Mouse (Mus musculus) midbrain, embryonic 12.5 days (tissue): ENCODE measurements around the gene Gm20388. TPM values are rescaled to one million over a fixed set of nuclear protein-coding genes. Genes with fewer than 3 reads are reported as not detected.
"Not testable (repeated sequence)": the region's sequence is repeated elsewhere in the genome, so short reads cannot be mapped to it uniquely, and the experiment has no call there.

Source experiments
- ATAC-seq: fragments of 200-750 bp; cut with Nextera tagmentation; 2 replicates; pipeline ENCODE4 v1.8.0; 2017; ENCODE audit warnings: low read depth, moderate TSS enrichment, moderate library complexity; ENCODE audit not compliant: low FRiP score
- H3K27ac ChIP-seq: fragments of 300-500 bp; sonication (generic); replicated peaks from 2 replicates; pipeline ENCODE4 v1.5.1; 2016; ENCODE audit warnings: mild to moderate bottlenecking
- H3K27me3 ChIP-seq: fragments of 300-500 bp; sonication (generic); 2 replicates; pipeline ENCODE4 v1.6.1; 2016; ENCODE audit warnings: mild to moderate bottlenecking
- H3K36me3 ChIP-seq: fragments of 300-500 bp; sonication (generic); 2 replicates; pipeline ENCODE4 v1.6.1; 2016
- H3K4me1 ChIP-seq: fragments of 300-500 bp; sonication (generic); 2 replicates; pipeline ENCODE4 v1.6.1; 2016
- H3K4me2 ChIP-seq: fragments of 300-500 bp; sonication (generic); replicated peaks from 2 replicates; pipeline ENCODE4 v1.6.1; 2016; ENCODE audit warnings: mild to moderate bottlenecking, moderate library complexity
- H3K4me3 ChIP-seq: fragments of 300-500 bp; sonication (generic); 2 replicates; pipeline ENCODE4 v1.5.1; 2016; ENCODE audit warnings: mild to moderate bottlenecking
- H3K9ac ChIP-seq: fragments of 300-500 bp; sonication (generic); replicated peaks from 2 replicates; pipeline ENCODE4 v1.6.1; 2016; ENCODE audit warnings: mild to moderate bottlenecking, moderate library complexity
- H3K9me3 ChIP-seq: fragments of 300-500 bp; sonication (generic); 2 replicates; pipeline ENCODE4 v1.6.1; 2016; ENCODE audit warnings: mild to moderate bottlenecking
- WGBS: fragments of 180-500 bp; shearing (Covaris S2); methylation state at CpG from one replicate; pipeline ENCODE4 v1.1.7; 2016; 5-methylcytosine and 5-hydroxymethylcytosine counted together
- polyA plus RNA-seq: library from polyadenylated mRNA; unstranded; fragments of >200 nt; fragmentation: Nextera tagmentation; extraction: Ambion mirVana; gene quantifications from 2 replicates; pipeline ENCODE4 v1.2.1, GENCODE M21; 2016

Gene Gm20388
- polyA plus RNA-seq, 1 experiment from 2014 or later = not detected

DNA sequence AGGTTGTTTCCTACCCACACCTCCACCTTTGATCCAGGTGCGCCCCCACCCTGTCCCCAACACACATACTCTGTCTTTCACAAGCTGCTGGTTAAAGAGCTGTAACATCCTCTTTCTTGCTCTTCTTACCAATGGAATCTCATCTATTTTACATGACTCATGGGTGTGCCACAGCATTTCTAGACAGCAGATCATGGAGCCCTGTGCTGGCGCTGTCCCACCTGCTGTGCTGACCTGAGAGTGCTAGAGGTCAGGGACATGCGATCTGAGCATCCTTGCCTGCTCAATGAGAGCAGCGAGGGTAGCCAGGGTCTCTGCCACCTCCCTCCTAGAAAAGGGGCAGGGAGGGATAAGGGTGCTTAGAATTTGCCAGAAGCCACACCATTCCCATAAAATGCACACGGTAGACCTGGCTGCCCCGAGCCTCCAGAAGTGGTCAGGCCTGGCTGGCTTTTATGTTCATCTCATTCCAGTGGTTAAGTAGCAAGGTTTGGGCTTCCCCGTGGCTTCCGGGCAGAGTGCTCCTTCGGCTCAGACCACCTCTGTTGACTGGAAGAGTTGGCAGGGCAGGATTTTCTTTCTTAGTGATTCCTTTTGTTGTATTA lies 3594.1 kb downstream of the Gm20388 start:
- Histone ChIP-seq H3K27me3 (no peaks in the 10 kb centered on the region), H3K27ac (no peak overlapping the region), H3K4me2 (no peak overlapping the region), H3K36me3 (peaks cover 100% of the 10 kb centered on the region), H3K4me1 (no peaks in the 10 kb centered on the region), H3K4me3 (no peak overlapping the region), H3K9ac (no peak overlapping the region), H3K9me3 (0 out of 2 replicates have a peak, but pooled peaks cover 4% of the 10 kb centered on the region)
- 89% methylated on average over 9 of the region's 9 CpGs for WGBS
- no peak for ATAC-seq

DNA sequence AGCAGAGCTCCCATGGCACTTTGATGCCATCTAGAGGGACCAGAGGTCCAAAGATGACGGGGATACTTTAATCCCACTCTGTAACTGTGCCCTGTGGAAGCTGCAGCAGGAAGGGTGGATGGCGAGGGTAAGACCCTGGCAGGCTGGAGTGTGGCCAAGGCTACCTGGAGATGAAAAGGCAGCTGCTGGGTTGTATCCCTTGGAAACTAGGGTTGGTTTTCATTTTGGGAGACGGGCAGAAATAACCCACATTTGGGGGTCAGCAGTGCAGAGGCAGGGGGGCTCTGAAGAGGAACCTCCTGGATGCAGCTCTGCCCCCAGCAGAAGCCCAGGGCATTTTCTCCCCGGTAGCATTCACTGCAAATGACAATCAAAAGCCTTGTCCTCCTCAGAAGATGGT lies 3594.6 kb downstream of the Gm20388 start:
- Histone ChIP-seq H3K9me3 (0 out of 2 replicates have a peak, but pooled peaks cover 4% of the 10 kb centered on the region), H3K9ac (no peak overlapping the region), H3K27me3 (no peaks in the 10 kb centered on the region), H3K27ac (no peak overlapping the region), H3K4me2 (no peak overlapping the region), H3K4me3 (no peak overlapping the region), H3K36me3 (peaks cover 99% of the 10 kb centered on the region), H3K4me1 (no peaks in the 10 kb centered on the region)
- ATAC-seq = no peak
- WGBS = 84% methylated on average over 4 of the region's 4 CpGs

GRCm38 (mm10) chr8:123505695-123506094 lies 3595.1 kb downstream of the Gm20388 start:
- no peak overlapping the region for H3K4me3 ChIP-seq
- H3K4me1 ChIP-seq = no peaks in the 10 kb centered on the region
- H3K27me3 ChIP-seq = no peaks in the 10 kb centered on the region
- no peak overlapping the region for H3K27ac ChIP-seq
- H3K4me2 ChIP-seq = no peak overlapping the region
- ATAC-seq = no peak
- H3K9me3 ChIP-seq = 0 out of 2 replicates have a peak, but pooled peaks cover 4% of the 10 kb centered on the region
- H3K36me3 ChIP-seq = peaks cover 99% of the 10 kb centered on the region
- WGBS = 88% methylated on average over 9 of the region's 9 CpGs
- no peak overlapping the region for H3K9ac ChIP-seq

- Histone ChIP-seq H3K4me3 (no peak overlapping the region), H3K9me3 (0 out of 2 replicates have a peak, but pooled peaks cover 4% of the 10 kb centered on the region), H3K4me1 (no peaks in the 10 kb centered on the region), H3K4me2 (no peak overlapping the region), H3K36me3 (peaks cover 86% of the 10 kb centered on the region), H3K27me3 (no peaks in the 10 kb centered on the region), H3K9ac (no peak overlapping the region), H3K27ac (no peak overlapping the region)
- no peak for ATAC-seq
- WGBS = 97% methylated on average over 5 of the region's 5 CpGs
Observed at GRCm38 (mm10) chr8:123507153-123507552, 3596.5 kb downstream of the Gm20388 start.

GRCm38 (mm10) chr8:123510819-123511218 lies 3600.2 kb downstream of the Gm20388 start:
- ATAC-seq = no peak
- Histone ChIP-seq H3K4me2 (no peak overlapping the region), H3K9ac (no peak overlapping the region), H3K36me3 (peaks cover 49% of the 10 kb centered on the region), H3K27ac (no peak overlapping the region), H3K27me3 (peaks cover 13% of the 10 kb centered on the region; the same call in 1 of the 2 replicates), H3K4me3 (no peak overlapping the region), H3K9me3 (no peaks in the 10 kb centered on the region), H3K4me1 (peaks cover 22% of the 10 kb centered on the region)
- 83% methylated on average over 5 of the region's 5 CpGs for WGBS

DNA sequence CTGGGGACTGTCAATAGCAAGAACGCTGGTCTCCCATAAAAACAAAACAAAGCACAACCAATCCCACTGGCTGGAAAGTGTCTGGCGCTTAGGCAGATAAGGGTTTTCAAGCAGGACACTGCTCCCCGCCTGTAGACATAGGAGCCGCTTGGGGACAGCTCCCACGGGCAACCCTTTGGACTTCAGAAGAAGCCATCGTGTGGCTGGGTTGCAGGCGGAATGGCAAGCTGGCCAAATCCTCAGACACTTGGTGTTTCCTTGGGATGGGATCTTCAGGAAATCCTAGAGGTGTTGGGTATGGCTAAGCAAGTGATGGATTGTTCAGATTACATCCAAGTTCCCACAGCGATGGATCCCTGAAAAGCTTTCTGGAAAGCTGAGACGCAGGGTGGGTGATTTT lies 3603.5 kb downstream of the Gm20388 start:
- Histone ChIP-seq H3K4me3 (peak overlapping the region; percentile 76), H3K9ac (peak overlapping the region; percentile 88), H3K27ac (peak overlapping the region; percentile 94), H3K36me3 (peaks cover 16% of the 10 kb centered on the region), H3K4me2 (peak overlapping the region; percentile 76), H3K27me3 (peaks cover 24% of the 10 kb centered on the region), H3K9me3 (no peaks in the 10 kb centered on the region), H3K4me1 (peaks cover 30% of the 10 kb centered on the region)
- no peak for ATAC-seq
- WGBS = 4% methylated on average over 9 of the region's 9 CpGs

- peak; percentile 83 for ATAC-seq
- peaks cover 24% of the 10 kb centered on the region for H3K27me3 ChIP-seq
- WGBS = under 1% methylated on average over 61 of the region's 63 CpGs
Observed at GRCm38 (mm10) chr8:123514781-123515539, 3604.3 kb downstream of the Gm20388 start, which contains the start of gene Dbndd1. Gene Dbndd1 (minus strand): TSS chr8:123515463.

GRCm38 (mm10) chr8:123515540-123515897 lies 3604.9 kb downstream of the Gm20388 start:
- Histone ChIP-seq H3K27ac (peak overlapping the region; percentile 94), H3K4me3 (peak overlapping the region; percentile 76), H3K27me3 (peaks cover 24% of the 10 kb centered on the region), H3K4me2 (peak overlapping the region; percentile 76), H3K9ac (peak overlapping the region; percentile 88), H3K36me3 (peaks cover 6% of the 10 kb centered on the region), H3K9me3 (no peaks in the 10 kb centered on the region), H3K4me1 (peaks cover 37% of the 10 kb centered on the region)
- ATAC-seq = no peak
- under 1% methylated on average over 10 of the region's 11 CpGs for WGBS

More at GRCm38 (mm10) chr8:123514781-123515539, 3604.3 kb downstream of the Gm20388 start, which contains the start of gene Dbndd1:
- Histone ChIP-seq H3K36me3 (peaks cover 8% of the 10 kb centered on the region), H3K4me3 (peak within 1 kb of the TSS; percentile 76), H3K4me2 (peak within 1 kb of the TSS; percentile 76), H3K4me1 (peaks cover 37% of the 10 kb centered on the region), H3K9me3 (no peaks in the 10 kb centered on the region), H3K9ac (peak within 1 kb of the TSS; percentile 88), H3K27ac (peak within 1 kb of the TSS; percentile 94)

DNA sequence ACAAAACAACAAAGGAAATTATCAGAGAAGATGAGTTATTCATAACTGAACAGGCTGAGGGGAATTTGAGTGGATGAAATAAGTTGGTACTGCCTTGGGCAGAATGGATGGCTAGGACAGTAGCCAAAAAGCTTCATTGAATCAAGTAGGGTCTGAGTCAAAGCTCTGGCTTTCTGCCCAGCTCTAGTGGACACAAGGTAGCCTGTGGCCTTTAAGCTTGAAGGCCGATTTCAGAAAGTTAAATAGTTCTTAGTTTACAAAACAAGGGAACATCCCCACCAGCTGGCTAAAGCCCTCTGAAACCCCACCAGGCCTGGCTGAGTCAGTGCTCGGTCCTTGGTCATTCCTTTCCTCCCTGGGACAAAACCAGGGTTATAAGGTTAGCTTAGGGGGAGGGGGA lies 3606.0 kb downstream of the Gm20388 start:
- no peak for ATAC-seq
- H3K4me1 ChIP-seq = peaks cover 37% of the 10 kb centered on the region
- H3K36me3 ChIP-seq = peaks cover 12% of the 10 kb centered on the region
- no peaks in the 10 kb centered on the region for H3K9me3 ChIP-seq
- WGBS = 24% methylated on average over 2 of the region's 2 CpGs
- peaks cover 24% of the 10 kb centered on the region for H3K27me3 ChIP-seq
- no peak overlapping the region for H3K9ac ChIP-seq
- H3K27ac ChIP-seq = no peak overlapping the region
- no peak overlapping the region for H3K4me2 ChIP-seq
- no peak overlapping the region for H3K4me3 ChIP-seq

GRCm38 (mm10) chr8:123518172-123518571 lies 3607.5 kb downstream of the Gm20388 start:
- H3K27ac ChIP-seq = no peak overlapping the region
- H3K4me2 ChIP-seq = peak overlapping the region; percentile 86
- H3K4me1 ChIP-seq = peaks cover 31% of the 10 kb centered on the region
- no peak for ATAC-seq
- peaks cover 15% of the 10 kb centered on the region for H3K27me3 ChIP-seq
- H3K4me3 ChIP-seq = peak overlapping the region; percentile 70
- no peak overlapping the region for H3K9ac ChIP-seq
- no peaks in the 10 kb centered on the region for H3K9me3 ChIP-seq
- 45% methylated on average over 10 of the region's 10 CpGs for WGBS
- H3K36me3 ChIP-seq = peaks cover 28% of the 10 kb centered on the region

DNA sequence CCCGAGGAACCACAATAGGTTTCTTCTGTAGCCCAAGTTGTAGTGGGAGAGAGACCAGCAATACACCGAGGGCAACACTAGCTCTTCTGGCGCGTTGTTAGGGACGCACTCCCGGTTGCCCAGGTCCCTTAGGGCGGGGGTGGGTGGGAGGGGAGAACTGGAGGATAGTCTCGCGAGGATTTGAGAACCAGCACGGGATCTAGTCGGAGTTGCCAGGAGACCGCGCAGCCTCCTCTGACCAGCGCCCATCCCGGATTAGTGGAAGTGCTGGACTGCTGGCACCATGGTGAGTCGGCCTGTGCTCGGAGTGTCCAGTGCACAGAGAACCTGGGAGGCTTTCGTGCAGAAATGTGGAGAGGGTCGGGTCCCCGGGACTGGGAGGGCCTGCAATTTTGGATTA lies 3608.0 kb downstream of the Gm20388 start, which contains the start of gene Gas8:
Gene Gas8, plus strand, starts transcription at position 168 of the 400 bp plus-strand sequence.
- H3K36me3 ChIP-seq = peaks cover 33% of the 10 kb centered on the region
- H3K4me1 ChIP-seq = peaks cover 26% of the 10 kb centered on the region
- peak within 1 kb of the TSS; percentile 86 for H3K4me2 ChIP-seq
- H3K4me3 ChIP-seq = peak within 1 kb of the TSS; percentile 70
- no peaks in the 10 kb centered on the region for H3K9me3 ChIP-seq
- peak within 1 kb of the TSS; percentile 40 for H3K27ac ChIP-seq
- ATAC-seq = peak; percentile 87
- peaks cover 11% of the 10 kb centered on the region for H3K27me3 ChIP-seq
- H3K9ac ChIP-seq = peak within 1 kb of the TSS; percentile 82
- 0% methylated on average over 20 of the region's 20 CpGs for WGBS

DNA sequence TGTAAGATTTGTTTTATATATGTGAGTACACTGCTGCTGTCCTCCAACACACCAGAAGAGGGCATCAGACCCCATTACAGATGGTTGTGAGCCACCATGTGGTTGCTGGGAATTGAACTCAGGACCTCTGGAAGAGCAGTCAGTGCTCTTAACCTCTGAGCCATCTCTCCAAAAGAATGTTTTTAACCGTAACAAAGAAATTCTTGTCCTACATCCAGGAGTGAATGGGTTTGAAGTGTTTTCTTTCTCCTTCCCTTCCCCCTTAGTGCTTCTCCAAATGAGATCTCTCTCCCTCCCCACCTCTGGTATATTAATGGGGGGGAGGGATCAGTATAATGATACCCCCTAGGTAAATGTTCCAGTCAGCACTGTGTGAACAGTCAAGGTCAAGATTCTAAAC lies 3609.4 kb downstream of the Gm20388 start:
- H3K4me2 ChIP-seq, ATAC-seq, H3K4me3 ChIP-seq, H3K27ac ChIP-seq, H3K9me3 ChIP-seq, H3K9ac ChIP-seq: not testable (repeated sequence)
- Histone ChIP-seq H3K4me1 (peaks cover 18% of the 10 kb centered on the region), H3K36me3 (peaks cover 47% of the 10 kb centered on the region), H3K27me3 (peaks cover 11% of the 10 kb centered on the region)
- 93% methylated on average over 1 of the region's 1 CpGs for WGBS
